Mouse (Mus musculus) hindbrain, embryonic 10.5 days (tissue): ENCODE measurements at regions not wholly inside any gene's neighbourhood (a gene's known extent, or its start where the extent isn't known, plus 50 kb on each side); places are given as distances from the start of the nearest gene placed in this dataset.

Source experiments
- DNase-seq: peaks from one replicate; pipeline ENCODE4 v3.0.0-alpha.2; 2017; ENCODE audit warnings: low spot score
- H3K27ac ChIP-seq: fragments of 300-500 bp; sonication (generic); 2 replicates; pipeline ENCODE4 v1.5.1; 2016; ENCODE audit warnings: mild to moderate bottlenecking, moderate library complexity
- H3K27me3 ChIP-seq: fragments of 300-500 bp; sonication (generic); 2 replicates; pipeline ENCODE4 v1.6.1; 2016; ENCODE audit warnings: mild to moderate bottlenecking; ENCODE audit not compliant: poor library complexity, insufficient read depth, severe bottlenecking
- H3K36me3 ChIP-seq: fragments of 300-500 bp; sonication (generic); 2 replicates; pipeline ENCODE4 v1.6.1; 2016; ENCODE audit warnings: mild to moderate bottlenecking, moderate library complexity
- H3K4me1 ChIP-seq: fragments of 300-500 bp; sonication (generic); replicated peaks from 2 replicates; pipeline ENCODE4 v1.6.1; 2016; ENCODE audit warnings: mild to moderate bottlenecking
- H3K4me3 ChIP-seq: fragments of 300-500 bp; sonication (generic); 2 replicates; pipeline ENCODE4 v1.5.1; 2016; ENCODE audit warnings: mild to moderate bottlenecking, moderate library complexity
- H3K9me3 ChIP-seq: fragments of 300-500 bp; sonication (generic); 2 replicates; pipeline ENCODE4 v1.6.1; 2016; ENCODE audit warnings: mild to moderate bottlenecking, moderate library complexity
- WGBS: fragments of 180-500 bp; shearing (Covaris S2); methylation state at CpG from one replicate; pipeline ENCODE4 v1.1.7; 2016; 5-methylcytosine and 5-hydroxymethylcytosine counted together

GRCm38 (mm10) chr8:35321270-35321865 is 444.2 kb upstream of the Gm19410 start:
- H3K4me3 ChIP-seq = no peak overlapping the region

GRCm38 (mm10) chr8:35323180-35323975 is 442.2 kb upstream of the Gm19410 start:
- H3K4me1 ChIP-seq = no peaks in the 10 kb centered on the region
- no peak overlapping the region for H3K4me3 ChIP-seq
- no peak for DNase-seq
- no peaks in the 10 kb centered on the region for H3K36me3 ChIP-seq
- no peaks in the 10 kb centered on the region for H3K27me3 ChIP-seq
- H3K27ac ChIP-seq = no peak overlapping the region
- no peaks in the 10 kb centered on the region for H3K9me3 ChIP-seq
- WGBS = 84% methylated on average over 15 of the region's 15 CpGs

More at GRCm38 (mm10) chr8:35321270-35321865, 444.2 kb upstream of the Gm19410 start:
- Histone ChIP-seq H3K9me3 (no peaks in the 10 kb centered on the region), H3K27me3 (no peaks in the 10 kb centered on the region), H3K36me3 (no peaks in the 10 kb centered on the region), H3K4me1 (no peaks in the 10 kb centered on the region), H3K27ac (no peak overlapping the region)
- DNase-seq = no peak
- 73% methylated on average over 10 of the region's 10 CpGs for WGBS
